Mouse (Mus musculus): Measurements from ENCODE around the gene Phtf1.
A peak's percentile ranks its signal among the peaks of the same experiment; 100 is the strongest.

The Phtf1 gene

GRCm38 (mm10) chr3:104020101-104020500 is 52.2 kb downstream of the Phtf1 start:
- DNase-seq = no peak

DNA sequence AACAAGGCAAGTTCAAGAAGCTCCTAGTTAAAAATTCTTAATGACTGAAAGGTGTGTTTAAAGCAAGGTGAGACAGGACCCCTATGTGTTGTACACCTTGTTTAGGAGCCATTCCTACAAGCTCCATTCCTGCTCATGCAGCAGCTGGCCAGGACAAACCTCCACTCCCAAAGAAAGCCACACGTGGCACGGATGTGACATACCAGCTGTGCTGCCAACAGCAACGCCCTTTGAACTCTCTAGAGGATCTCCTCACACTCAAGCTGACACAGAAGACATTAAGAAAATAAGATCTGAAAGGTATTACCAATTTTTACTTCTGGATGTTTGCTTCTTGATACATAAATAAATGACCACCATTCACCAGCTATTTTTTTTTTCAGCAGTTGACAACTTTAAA is 59.0 kb downstream of the Phtf1 start:
- DNase-seq = no peak

DNA sequence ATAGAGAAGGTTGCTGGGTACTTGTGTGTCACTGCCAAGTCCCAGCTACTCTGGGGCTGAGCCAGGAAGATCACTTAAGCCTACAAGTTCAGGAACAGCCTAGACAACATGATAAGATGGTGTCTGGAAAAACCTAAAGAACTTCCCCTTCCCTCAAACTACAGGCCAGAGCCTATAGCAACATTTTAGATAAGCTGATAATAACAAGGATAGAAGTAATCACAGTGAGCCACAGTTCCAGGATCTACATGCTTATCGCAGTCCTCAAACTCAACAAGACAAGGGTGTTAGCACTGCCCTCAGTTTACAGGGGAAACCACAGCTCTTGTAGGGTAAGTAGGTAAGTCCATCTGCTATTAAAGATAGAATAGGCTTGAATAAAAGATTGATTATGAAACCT is 64.2 kb downstream of the Phtf1 start:
- DNase-seq = no peak

DNA sequence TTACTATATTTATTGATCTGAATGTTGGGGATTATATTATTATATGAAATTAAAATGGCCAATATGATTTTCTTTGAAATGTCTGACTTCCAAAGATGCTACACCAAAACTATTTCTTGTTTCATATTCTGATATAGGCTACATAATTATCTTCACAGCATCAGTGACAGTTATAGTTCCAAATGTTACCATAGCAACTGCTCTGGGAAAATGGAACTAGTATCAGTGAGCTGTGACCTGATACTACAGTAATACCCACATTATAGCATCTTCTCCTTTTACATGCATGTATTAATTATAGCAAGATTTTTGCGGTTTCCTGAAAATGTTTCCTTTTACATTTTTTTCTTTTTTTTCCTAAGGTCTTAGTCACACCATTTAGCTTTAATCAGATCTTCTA is 64.8 kb downstream of the Phtf1 start:
- DNase-seq = no peak

DNA sequence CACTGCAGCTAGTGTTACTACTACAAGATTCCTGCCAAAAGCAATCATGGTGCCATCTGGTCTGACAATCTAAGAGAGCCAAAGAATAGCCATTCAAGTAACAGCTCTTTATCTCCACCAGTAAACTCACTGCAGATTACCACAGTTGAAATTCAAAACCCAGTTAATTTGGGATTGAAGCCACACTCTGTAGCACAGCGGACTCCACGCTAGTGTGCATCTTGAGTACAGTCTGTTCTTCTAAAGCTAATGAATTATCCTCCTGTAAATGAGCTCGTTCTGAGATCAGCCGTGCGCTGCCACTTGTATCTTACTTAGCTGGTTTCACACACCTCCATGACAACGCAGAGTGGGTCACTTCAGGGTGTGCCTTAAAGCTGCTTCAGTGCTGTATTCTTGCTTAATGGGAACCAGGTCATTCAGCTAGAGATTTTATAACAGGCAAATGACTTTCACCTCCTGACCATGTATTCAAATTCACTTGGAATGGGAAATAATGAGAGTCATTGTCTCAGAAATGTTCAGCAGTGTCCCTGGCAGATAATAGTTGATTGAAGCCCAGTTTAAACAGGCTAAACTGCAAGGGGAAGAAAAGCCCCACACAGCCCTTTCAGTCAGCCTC is 91.2 kb downstream of the Phtf1 start:
- peak; percentile 35 to 58 for DNase-seq

- no peak for DNase-seq
These were observed 101.5 kb downstream of the Phtf1 start for GRCm38 (mm10) chr3:104069395-104069794.

Data from cerebellum, adult 18-20 months (tissue).